Mouse (Mus musculus) lung, adult 2 months (tissue): ENCODE results near the gene Ccdc27.

Experiments used
- CTCF ChIP-seq: fragments of 200-500 bp; IDR thresholded peaks from 2 replicates; pipeline ENCODE4 v1.5.1; 2011; ENCODE audit warnings: mild to moderate bottlenecking, low read length, control low read depth; ENCODE audit not compliant: insufficient read depth
- POLR2A ChIP-seq: fragments of 200-500 bp; IDR thresholded peaks from 2 replicates; pipeline ENCODE4 v1.6.1; 2011; ENCODE audit warnings: low read depth, mild to moderate bottlenecking, control low read depth, low read length, borderline replicate concordance; ENCODE audit errors: extremely low read depth

- no peak for TF ChIP-seq CTCF
- no peak for TF ChIP-seq POLR2A
Observed at GRCm38 (mm10) chr4:154005488-154005887, 37.0 kb downstream of the Ccdc27 start.
